Mouse (Mus musculus) spleen, postnatal 14 days (tissue): ENCODE results near the gene Col1a1.
A peak's percentile ranks its signal among the peaks of the same experiment; 100 is the strongest.

Experiments
- DNase-seq, 2 experiments: peaks; one replicate each; pipeline ENCODE4 v3.0.0; 2021 to 2022; ENCODE audit warnings: low spot score in 2 of 2

Gene Col1a1

DNA sequence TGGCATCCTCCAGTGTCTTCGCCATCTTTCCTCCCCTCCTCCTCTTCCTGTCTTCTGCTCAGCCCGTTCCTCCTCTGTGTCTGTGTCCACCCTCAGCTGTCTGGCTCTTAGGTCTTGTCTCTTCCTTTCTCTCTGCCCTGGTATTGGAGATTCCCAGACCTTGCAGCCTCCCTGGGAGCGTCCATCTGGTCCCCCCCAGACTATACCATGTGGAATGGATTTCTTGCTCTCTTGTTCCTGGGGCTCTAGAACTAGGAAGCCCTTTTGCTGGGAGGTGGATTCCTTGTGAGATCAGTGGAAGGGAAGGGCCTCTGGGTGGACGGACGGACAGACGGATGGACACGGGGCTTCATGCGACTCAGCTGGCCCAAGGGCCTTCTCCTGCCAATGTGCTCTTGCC is 60.1 kb downstream of the Col1a1 start:
- DNase-seq, result no peak

DNA sequence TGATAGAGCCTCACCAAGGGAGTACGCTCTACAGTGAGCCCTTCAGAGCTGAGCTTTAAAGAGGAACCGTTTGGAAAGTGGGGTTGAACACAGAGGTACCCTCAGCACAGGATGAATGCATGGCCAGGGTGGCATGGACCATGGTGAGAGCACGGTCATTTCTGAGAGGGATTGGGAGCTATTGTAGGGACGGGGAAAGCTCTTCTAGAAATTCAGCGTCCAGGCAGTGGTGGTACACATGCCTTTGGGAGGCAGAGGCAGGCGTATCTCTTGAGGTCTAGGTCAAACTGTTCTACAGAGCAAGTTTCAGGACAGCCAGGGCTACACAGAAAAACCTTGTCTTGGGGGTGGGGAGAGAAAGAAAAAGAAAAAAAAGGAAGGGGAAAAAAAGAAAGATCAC is 61.0 kb downstream of the Col1a1 start:
- no peak for DNase-seq

DNA sequence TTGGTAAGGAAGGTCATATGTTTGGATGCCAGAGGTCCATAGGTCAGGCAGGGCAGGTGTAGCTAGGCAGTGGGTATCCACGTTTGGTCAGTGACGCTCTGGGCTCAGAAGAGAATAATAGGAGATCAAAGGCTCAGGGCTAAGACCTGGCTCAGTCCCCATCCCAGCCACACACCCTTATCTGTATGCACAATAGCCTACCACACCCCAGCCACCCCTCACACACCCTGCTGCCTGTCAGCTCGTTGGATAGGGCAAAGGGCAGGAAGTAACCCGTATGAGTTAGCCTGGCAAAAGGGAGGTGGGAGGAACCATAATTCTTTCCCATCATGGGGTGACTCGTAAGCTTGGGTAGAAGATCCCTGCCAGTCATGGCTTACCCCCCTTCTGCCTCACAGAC is 61.6 kb downstream of the Col1a1 start:
- no peak for DNase-seq

DNA sequence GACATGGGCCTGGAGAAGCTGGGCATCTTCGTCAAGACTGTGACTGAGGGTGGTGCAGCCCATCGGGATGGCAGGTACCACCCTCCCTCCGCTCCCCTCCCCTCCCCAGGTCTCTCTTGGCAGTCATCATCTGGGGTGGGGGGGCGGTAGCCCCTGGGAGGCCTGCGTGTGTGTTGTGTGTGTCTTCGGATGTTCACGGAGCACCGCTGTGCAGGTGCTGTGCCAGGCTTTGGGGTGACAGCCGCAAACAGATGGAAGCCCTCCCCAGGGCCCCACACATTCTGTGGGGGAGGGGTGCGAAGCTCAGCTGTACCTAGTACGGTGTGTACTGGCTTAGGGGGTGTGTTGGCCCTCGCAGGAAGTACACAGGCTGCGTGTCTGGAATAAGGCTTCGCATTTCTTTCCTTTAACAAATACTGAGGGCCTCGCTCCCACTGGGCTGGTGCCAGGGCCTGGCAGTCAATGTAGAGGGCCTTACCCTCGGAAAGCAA is 62.1 kb downstream of the Col1a1 start:
- DNase-seq, result no peak

DNA sequence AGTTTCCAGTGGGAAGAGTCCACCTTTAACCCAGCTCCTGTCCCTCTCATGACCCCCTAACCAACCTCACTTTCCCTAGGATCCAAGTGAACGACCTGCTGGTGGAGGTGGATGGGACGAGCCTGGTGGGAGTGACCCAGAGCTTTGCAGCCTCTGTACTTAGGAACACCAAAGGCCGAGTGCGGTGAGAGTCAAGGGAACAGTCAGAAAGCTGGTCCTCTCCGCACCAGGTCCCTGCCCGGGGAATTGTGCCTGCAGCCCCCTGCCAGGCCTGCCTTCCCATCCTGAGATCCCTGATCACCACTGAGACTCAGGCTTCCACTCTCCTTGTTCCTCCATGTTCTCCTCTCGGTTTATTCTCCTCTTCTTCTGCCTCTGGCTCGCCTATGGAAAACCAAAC is 64.1 kb downstream of the Col1a1 start:
- DNase-seq, result no peak

DNA sequence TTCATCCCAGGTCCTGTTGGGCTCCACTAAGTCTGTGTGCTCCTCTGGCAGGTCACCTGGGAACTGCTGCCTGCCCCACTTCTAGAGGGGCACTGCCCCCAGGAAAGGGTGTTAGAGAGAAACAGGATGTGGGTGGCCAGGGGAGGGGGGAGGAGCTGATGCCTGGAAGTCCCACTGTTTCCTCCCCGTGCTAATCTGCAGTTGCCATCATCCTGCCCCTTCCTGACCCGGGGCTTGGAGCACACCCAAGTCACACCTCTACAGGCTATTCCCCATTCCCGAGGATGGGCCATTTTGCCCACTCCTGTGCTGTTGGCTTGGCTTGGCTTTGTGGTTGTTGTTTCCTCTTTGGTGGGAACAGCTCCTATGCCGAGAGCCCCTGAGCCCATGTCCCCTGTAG is 64.5 kb downstream of the Col1a1 start:
- no peak for DNase-seq

DNA sequence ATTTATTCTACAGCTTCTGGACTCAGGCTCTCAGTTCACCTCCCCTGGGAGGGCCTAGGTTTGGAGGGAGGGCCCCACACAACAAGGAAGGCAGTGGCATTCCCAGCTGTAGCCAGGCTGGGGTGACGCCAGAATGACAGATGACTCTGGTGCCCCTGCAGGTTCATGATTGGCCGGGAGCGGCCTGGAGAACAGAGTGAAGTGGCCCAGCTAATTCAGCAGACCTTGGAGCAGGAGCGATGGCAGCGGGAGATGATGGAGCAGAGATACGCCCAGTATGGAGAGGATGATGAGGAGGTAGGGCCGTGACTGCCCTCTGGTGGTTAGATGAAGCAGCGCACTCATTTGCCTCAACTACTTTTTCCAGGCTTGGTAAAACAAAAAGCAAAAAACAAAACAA is 65.0 kb downstream of the Col1a1 start:
- peak in 1 of 2 experiments; percentile 61 for DNase-seq

DNA sequence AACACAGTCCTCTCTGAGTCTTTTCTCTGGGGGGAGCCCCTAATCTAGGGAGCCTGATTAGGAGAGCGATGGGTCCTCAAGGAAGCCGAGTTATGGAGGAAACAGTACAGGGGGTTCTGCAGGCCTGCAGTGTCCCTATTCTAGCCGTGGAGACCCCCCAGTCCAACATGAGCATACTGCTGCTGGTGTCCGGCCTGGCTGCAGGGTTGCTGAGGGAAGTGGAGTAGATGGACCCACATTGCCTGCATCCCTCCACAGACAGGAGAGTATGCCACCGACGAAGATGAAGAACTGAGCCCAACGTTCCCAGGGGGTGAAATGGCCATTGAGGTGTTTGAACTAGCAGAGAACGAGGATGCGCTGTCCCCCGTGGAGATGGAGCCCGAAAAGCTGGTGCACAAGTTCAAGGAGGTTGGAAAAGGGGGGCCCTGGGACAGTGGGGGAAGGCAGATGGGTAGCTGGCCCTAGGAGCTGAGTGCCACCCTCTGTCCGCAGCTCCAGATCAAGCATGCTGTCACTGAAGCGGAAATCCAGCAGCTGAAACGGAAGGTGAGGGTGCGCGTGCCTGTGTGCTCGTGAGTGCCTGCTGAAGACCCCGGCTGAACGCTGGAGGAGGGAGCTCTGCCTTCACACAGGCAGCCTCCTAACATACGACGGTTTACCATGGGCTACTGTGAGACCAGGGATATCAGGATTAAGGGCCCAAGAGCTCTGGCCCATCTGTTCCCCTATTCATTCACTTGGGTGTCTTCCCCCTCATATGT is 65.7 kb downstream of the Col1a1 start:
- no peak for DNase-seq
